Mouse (Mus musculus): ENCODE results near the gene Csnk1d. TPM values are rescaled to one million over a fixed set of nuclear protein-coding genes. Genes with fewer than 3 reads are reported as not detected.
A peak's percentile ranks its signal among the peaks of the same experiment; 100 is the strongest.

Gene Csnk1d
- polyA plus RNA-seq, 1 experiment from 2014 or later = 71.4 TPM

- WGBS = 71% methylated on average over 10 of the region's 10 CpGs
- Histone ChIP-seq H3K9me3 (no peaks in the 10 kb centered on the region), H3K4me2 (no peak overlapping the region), H3K4me1 (peaks cover 58% of the 10 kb centered on the region), H3K36me3 (peaks cover 100% of the 10 kb centered on the region), H3K27ac (replicated peaks) (peak overlapping the region; percentile 36), H3K9ac (peak overlapping the region; percentile 16; the same call in 1 of the 2 replicates), H3K4me3 (no peak overlapping the region), H3K27me3 (replicated peaks) (no peaks in the 10 kb centered on the region)
- ATAC-seq (ENCODE audit: extremely low read depth, insufficient number of reproducible peaks, low FRiP score, low TSS enrichment) = no peak
Observed at GRCm38 (mm10) chr11:120964195-120965157, 26.7 kb downstream of the Csnk1d start.

- no peaks in the 10 kb centered on the region for H3K9me3 ChIP-seq
- H3K4me2 ChIP-seq = no peak overlapping the region
- H3K9ac ChIP-seq = 0 out of 2 replicates have a peak overlapping the region, but pooled peaks have one; percentile 8
- WGBS = 85% methylated on average over 7 of the region's 7 CpGs
- peaks cover 100% of the 10 kb centered on the region for H3K36me3 ChIP-seq
- no peak overlapping the region for H3K4me3 ChIP-seq
- no peak for ATAC-seq (ENCODE audit: extremely low read depth, insufficient number of reproducible peaks, low FRiP score, low TSS enrichment)
- no peak overlapping the region for H3K27ac ChIP-seq (replicated peaks)
- H3K4me1 ChIP-seq = peaks cover 73% of the 10 kb centered on the region
- H3K27me3 ChIP-seq (replicated peaks) = no peaks in the 10 kb centered on the region
Observed at GRCm38 (mm10) chr11:120962909-120963308, 28.2 kb downstream of the Csnk1d start.

GRCm38 (mm10) chr11:120962050-120962771 lies 28.9 kb downstream of the Csnk1d start:
- Histone ChIP-seq H3K36me3 (peaks cover 100% of the 10 kb centered on the region), H3K4me3 (no peak overlapping the region), H3K27me3 (replicated peaks) (no peaks in the 10 kb centered on the region), H3K4me1 (peaks cover 79% of the 10 kb centered on the region), H3K27ac (replicated peaks) (no peak overlapping the region; the same call in 1 of the 2 replicates), H3K9me3 (no peaks in the 10 kb centered on the region), H3K9ac (no peak overlapping the region), H3K4me2 (no peak overlapping the region)
- no peak for ATAC-seq (ENCODE audit: extremely low read depth, insufficient number of reproducible peaks, low FRiP score, low TSS enrichment)
- 84% methylated on average over 13 of the region's 13 CpGs for WGBS

GRCm38 (mm10) chr11:120961594-120961993 lies 29.5 kb downstream of the Csnk1d start:
- Histone ChIP-seq H3K4me3 (no peak overlapping the region), H3K27ac (replicated peaks) (peak overlapping the region; percentile 36; the same call in 1 of the 2 replicates), H3K9ac (no peak overlapping the region), H3K36me3 (peaks cover 100% of the 10 kb centered on the region), H3K27me3 (replicated peaks) (no peaks in the 10 kb centered on the region), H3K4me1 (peaks cover 79% of the 10 kb centered on the region), H3K9me3 (no peaks in the 10 kb centered on the region), H3K4me2 (no peak overlapping the region)
- no peak for ATAC-seq (ENCODE audit: extremely low read depth, insufficient number of reproducible peaks, low FRiP score, low TSS enrichment)
- WGBS = 75% methylated on average over 7 of the region's 7 CpGs

- H3K27me3 ChIP-seq (replicated peaks) = no peaks in the 10 kb centered on the region
- H3K9me3 ChIP-seq = no peaks in the 10 kb centered on the region
- H3K4me2 ChIP-seq = no peak overlapping the region
- H3K36me3 ChIP-seq = peaks cover 100% of the 10 kb centered on the region
- WGBS = 45% methylated on average over 1 of the region's 1 CpGs
- peaks cover 78% of the 10 kb centered on the region for H3K4me1 ChIP-seq
- no peak for ATAC-seq (ENCODE audit: extremely low read depth, insufficient number of reproducible peaks, low FRiP score, low TSS enrichment)
- H3K27ac ChIP-seq (replicated peaks) = peak overlapping the region; percentile 79
- H3K4me3 ChIP-seq = no peak overlapping the region
- no peak overlapping the region for H3K9ac ChIP-seq
Observed at GRCm38 (mm10) chr11:120960248-120960647, 30.9 kb downstream of the Csnk1d start.

GRCm38 (mm10) chr11:120959564-120959963 lies 31.6 kb downstream of the Csnk1d start:
- H3K4me2 ChIP-seq = no peak overlapping the region
- no peak overlapping the region for H3K4me3 ChIP-seq
- peak overlapping the region; percentile 79 for H3K27ac ChIP-seq (replicated peaks)
- H3K27me3 ChIP-seq (replicated peaks) = no peaks in the 10 kb centered on the region
- ATAC-seq (ENCODE audit: extremely low read depth, insufficient number of reproducible peaks, low FRiP score, low TSS enrichment) = no peak
- peaks cover 78% of the 10 kb centered on the region for H3K4me1 ChIP-seq
- peak overlapping the region; percentile 63; the same call in 1 of the 2 replicates for H3K9ac ChIP-seq
- 45% methylated on average over 3 of the region's 3 CpGs for WGBS
- no peaks in the 10 kb centered on the region for H3K9me3 ChIP-seq
- H3K36me3 ChIP-seq = peaks cover 100% of the 10 kb centered on the region

GRCm38 (mm10) chr11:120959066-120959465 lies 32.1 kb downstream of the Csnk1d start:
- peak overlapping the region; percentile 79 for H3K27ac ChIP-seq (replicated peaks)
- ATAC-seq (ENCODE audit: extremely low read depth, insufficient number of reproducible peaks, low FRiP score, low TSS enrichment) = no peak
- no peak overlapping the region for H3K4me2 ChIP-seq
- no peaks in the 10 kb centered on the region for H3K9me3 ChIP-seq
- WGBS = 90% methylated on average over 17 of the region's 18 CpGs
- H3K4me3 ChIP-seq = no peak overlapping the region
- peak overlapping the region; percentile 63; the same call in 1 of the 2 replicates for H3K9ac ChIP-seq
- no peaks in the 10 kb centered on the region for H3K27me3 ChIP-seq (replicated peaks)
- H3K4me1 ChIP-seq = peaks cover 76% of the 10 kb centered on the region
- peaks cover 100% of the 10 kb centered on the region for H3K36me3 ChIP-seq

GRCm38 (mm10) chr11:120957731-120958257 lies 33.3 kb downstream of the Csnk1d start:
- 58% methylated on average over 15 of the region's 15 CpGs for WGBS
- no peak for ATAC-seq (ENCODE audit: extremely low read depth, insufficient number of reproducible peaks, low FRiP score, low TSS enrichment)
- peaks cover 80% of the 10 kb centered on the region for H3K4me1 ChIP-seq
- no peak overlapping the region for H3K4me2 ChIP-seq
- H3K4me3 ChIP-seq = no peak overlapping the region
- peak overlapping the region; percentile 63 for H3K9ac ChIP-seq
- no peaks in the 10 kb centered on the region for H3K27me3 ChIP-seq (replicated peaks)
- peaks cover 93% of the 10 kb centered on the region for H3K36me3 ChIP-seq
- no peaks in the 10 kb centered on the region for H3K9me3 ChIP-seq
- H3K27ac ChIP-seq (replicated peaks) = peak overlapping the region; percentile 79

- Histone ChIP-seq H3K27ac (replicated peaks) (peak overlapping the region; percentile 79), H3K4me2 (no peak overlapping the region), H3K27me3 (replicated peaks) (no peaks in the 10 kb centered on the region), H3K36me3 (peaks cover 86% of the 10 kb centered on the region), H3K9me3 (no peaks in the 10 kb centered on the region), H3K4me3 (no peak overlapping the region), H3K4me1 (peaks cover 85% of the 10 kb centered on the region), H3K9ac (peak overlapping the region; percentile 6; the same call in 1 of the 2 replicates)
- ATAC-seq (ENCODE audit: extremely low read depth, insufficient number of reproducible peaks, low FRiP score, low TSS enrichment) = no peak
- 48% methylated on average over 8 of the region's 8 CpGs for WGBS
Observed at GRCm38 (mm10) chr11:120957052-120957451, 34.1 kb downstream of the Csnk1d start.

GRCm38 (mm10) chr11:120955701-120956100 lies 35.4 kb downstream of the Csnk1d start:
- WGBS = 88% methylated on average over 8 of the region's 8 CpGs
- H3K4me3 ChIP-seq = no peak overlapping the region
- ATAC-seq (ENCODE audit: extremely low read depth, insufficient number of reproducible peaks, low FRiP score, low TSS enrichment) = no peak

GRCm38 (mm10) chr11:120954936-120955335 lies 36.2 kb downstream of the Csnk1d start:
- H3K36me3 ChIP-seq = peaks cover 64% of the 10 kb centered on the region
- H3K27ac ChIP-seq (replicated peaks) = no peak overlapping the region

More at GRCm38 (mm10) chr11:120955701-120956100, 35.4 kb downstream of the Csnk1d start:
- Histone ChIP-seq H3K9ac (no peak overlapping the region), H3K4me2 (no peak overlapping the region), H3K27ac (replicated peaks) (no peak overlapping the region), H3K27me3 (replicated peaks) (no peaks in the 10 kb centered on the region), H3K4me1 (peaks cover 92% of the 10 kb centered on the region), H3K9me3 (no peaks in the 10 kb centered on the region), H3K36me3 (peaks cover 72% of the 10 kb centered on the region)

More at GRCm38 (mm10) chr11:120954936-120955335, 36.2 kb downstream of the Csnk1d start:
- WGBS = 74% methylated on average over 5 of the region's 5 CpGs
- Histone ChIP-seq H3K4me1 (peaks cover 93% of the 10 kb centered on the region), H3K27me3 (replicated peaks) (no peaks in the 10 kb centered on the region), H3K4me3 (no peak overlapping the region), H3K9ac (no peak overlapping the region), H3K4me2 (no peak overlapping the region), H3K9me3 (no peaks in the 10 kb centered on the region)
- ATAC-seq (ENCODE audit: extremely low read depth, insufficient number of reproducible peaks, low FRiP score, low TSS enrichment) = no peak
